Mouse (Mus musculus): Measurements from ENCODE around the gene Erap1.
A peak's percentile ranks its signal among the peaks of the same experiment; 100 is the strongest.
"Not testable (repeated sequence)": the region's sequence is repeated elsewhere in the genome, so short reads cannot be mapped to it uniquely, and the experiment has no call there.

Erap1 gene

GRCm38 (mm10) chr13:74638793-74639711 is at the start of gene Erap1:
TSS of gene Erap1 (plus strand) at chr13:74639568.
- peak in 1 of 2 experiments; percentile 6 for DNase-seq (ENCODE audit: low spot score in 2 of 2)

- not testable (repeated sequence) for DNase-seq (ENCODE audit: low spot score in 2 of 2)
These were observed 48.0 kb upstream of the Erap1 start for GRCm38 (mm10) chr13:74591401-74591821.

- not testable (repeated sequence) for DNase-seq (ENCODE audit: low spot score in 2 of 2)
These were observed 47.5 kb upstream of the Erap1 start for GRCm38 (mm10) chr13:74591828-74592227.

- not testable (repeated sequence) for DNase-seq (ENCODE audit: low spot score in 2 of 2)
These were observed 42.3 kb upstream of the Erap1 start for GRCm38 (mm10) chr13:74597022-74597421.

GRCm38 (mm10) chr13:74601776-74602175 is 37.6 kb upstream of the Erap1 start:
- DNase-seq (ENCODE audit: low spot score in 2 of 2) = not testable (repeated sequence)

- peak; percentile 58 to 68 for DNase-seq (ENCODE audit: low spot score in 2 of 2)
These were observed 22.0 kb upstream of the Erap1 start for GRCm38 (mm10) chr13:74617163-74618019.

GRCm38 (mm10) chr13:74632327-74632726 is 7.0 kb upstream of the Erap1 start:
- DNase-seq (ENCODE audit: low spot score in 2 of 2) = no peak

GRCm38 (mm10) chr13:74632857-74633256 is 6.5 kb upstream of the Erap1 start:
- DNase-seq (ENCODE audit: low spot score in 2 of 2) = no peak

- peak; percentile 80 to 91 for DNase-seq (ENCODE audit: low spot score in 2 of 2)
These were observed 549 bp downstream of the Erap1 start for GRCm38 (mm10) chr13:74639712-74640522.

GRCm38 (mm10) chr13:74640523-74640920 is 1.2 kb downstream of the Erap1 start:
- not testable (repeated sequence) for DNase-seq (ENCODE audit: low spot score in 2 of 2)

- no peak for DNase-seq (ENCODE audit: low spot score in 2 of 2)
These were observed 56.3 kb downstream of the Erap1 start for GRCm38 (mm10) chr13:74695497-74696193.

GRCm38 (mm10) chr13:74696225-74696624 is 56.9 kb downstream of the Erap1 start:
- no peak for DNase-seq (ENCODE audit: low spot score in 2 of 2)

GRCm38 (mm10) chr13:74719002-74719401 is 79.6 kb downstream of the Erap1 start:
- DNase-seq (ENCODE audit: low spot score in 2 of 2) = no peak

GRCm38 (mm10) chr13:74733726-74734125 is 94.4 kb downstream of the Erap1 start:
- no peak for DNase-seq (ENCODE audit: low spot score in 2 of 2)

GRCm38 (mm10) chr13:74735834-74736233 is 96.5 kb downstream of the Erap1 start:
- DNase-seq (ENCODE audit: low spot score in 2 of 2) = no peak

GRCm38 (mm10) chr13:74736396-74736795 is 97.0 kb downstream of the Erap1 start:
- no peak for DNase-seq (ENCODE audit: low spot score in 2 of 2)
